Mouse (Mus musculus): Measurements from ENCODE around the gene Hmgcl.

DNA sequence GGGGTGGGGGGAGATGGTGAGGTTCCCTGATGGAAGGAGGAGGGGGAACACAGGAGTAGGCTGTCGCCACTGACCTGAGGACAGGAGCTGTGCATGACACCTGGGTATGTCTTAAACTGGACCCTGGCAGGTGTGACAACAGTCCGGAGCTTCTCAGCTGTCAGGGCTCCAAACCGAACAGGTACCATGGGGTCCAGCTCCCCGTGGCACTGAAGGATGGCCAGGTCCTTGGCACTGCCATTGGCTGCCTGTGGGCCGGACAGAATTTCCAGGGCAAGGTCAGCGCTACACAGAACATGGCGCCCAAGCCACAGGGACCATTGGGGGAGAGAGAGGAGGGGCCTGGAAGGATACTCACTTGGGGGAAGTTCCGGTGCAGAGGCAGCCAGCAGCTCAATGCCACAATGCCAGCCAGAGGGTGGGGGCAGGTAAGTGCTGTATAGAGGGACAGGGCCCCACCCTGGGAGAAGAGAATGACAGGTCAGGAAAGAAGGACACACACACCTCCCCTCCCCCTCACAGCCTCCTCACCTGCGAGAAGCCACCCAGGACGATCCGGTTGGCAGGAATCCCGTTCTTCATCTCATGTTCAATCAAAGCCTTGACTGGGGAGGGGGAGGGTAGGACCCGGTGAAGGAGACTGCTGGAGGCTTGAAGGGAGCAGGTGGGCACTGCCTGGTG is 23.0 kb downstream of the Hmgcl start:
- TF ChIP-seq GATA1 (IDR thresholded peaks at IDR 0.05; ENCODE audit: borderline replicate concordance, low read length) (no peak), FLI1 (IDR thresholded peaks at IDR 0.05; ENCODE audit: low read length) (no peak)

All from megakaryocyte, embryonic 14.5 days (primary cell).